Mouse (Mus musculus) left cerebral cortex, adult 2 months (tissue): ENCODE measurements around the gene Plekhh2. TPM values are rescaled to one million over a fixed set of nuclear protein-coding genes. Genes with fewer than 3 reads are reported as not detected.
A peak's percentile ranks its signal among the peaks of the same experiment; 100 is the strongest.

ENCODE experiments used
- DNase-seq, 2 experiments: peaks; one replicate each; pipeline ENCODE4 v3.0.0; 2021 to 2022; ENCODE audit warnings: low spot score in 2 of 2, mixed read lengths in 1 of 2; ENCODE audit errors: extremely low spot score in 1 of 2
- H3K27ac ChIP-seq: fragments of 200-600 bp; 2 replicates; pipeline ENCODE4 v1.8.1; 2022
- H3K4me3 ChIP-seq: fragments of 200-600 bp; 2 replicates; pipeline ENCODE4 v1.8.1; 2022
- CTCF ChIP-seq: fragments of 200-600 bp; IDR thresholded peaks from 2 replicates; pipeline ENCODE4 v1.8.1; 2022; ENCODE audit warnings: antibody characterized with exemption, mild to moderate bottlenecking, moderate library complexity
- intact Hi-C: fragments of 180-260 bp; cut with DNase I; formaldehyde crosslinking; loops from one replicate; pipeline ENCODE4 v1.15.1; 2025
- total RNA-seq, 2 experiments: library from RNA; stranded (reverse); gene quantifications; 2 replicates each; pipeline ENCODE4 v1.2.3; 2021

The Plekhh2 gene
- total RNA-seq, 2 experiments from 2014 or later, result 7.3 to 7.9 TPM

DNA sequence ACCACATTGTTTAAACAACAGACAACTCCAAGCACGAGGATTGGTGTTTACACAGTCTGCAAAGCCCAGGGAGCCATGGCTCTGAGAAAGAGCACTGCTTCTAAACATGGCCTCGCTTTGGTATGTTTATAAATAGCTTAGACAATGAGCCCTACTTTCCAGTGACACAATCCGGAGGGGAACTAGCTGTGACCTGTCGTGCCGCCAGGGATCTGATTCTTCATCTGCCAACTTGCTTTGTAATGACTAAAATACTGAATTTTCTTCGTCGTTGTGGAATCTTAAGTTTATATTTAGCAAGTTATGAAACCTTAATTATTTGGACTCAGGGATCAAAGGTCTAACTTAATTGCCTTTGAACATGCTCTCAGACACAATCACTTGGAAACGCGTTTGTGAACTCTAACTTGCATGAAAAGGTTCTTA lies 91.5 kb downstream of the Plekhh2 start:
- intact Hi-C loops, result no loop called here
- Histone ChIP-seq H3K27ac (no peak overlapping the region), H3K4me3 (no peak overlapping the region)
- TF ChIP-seq CTCF, result no peak
- DNase-seq, result no peak

DNA sequence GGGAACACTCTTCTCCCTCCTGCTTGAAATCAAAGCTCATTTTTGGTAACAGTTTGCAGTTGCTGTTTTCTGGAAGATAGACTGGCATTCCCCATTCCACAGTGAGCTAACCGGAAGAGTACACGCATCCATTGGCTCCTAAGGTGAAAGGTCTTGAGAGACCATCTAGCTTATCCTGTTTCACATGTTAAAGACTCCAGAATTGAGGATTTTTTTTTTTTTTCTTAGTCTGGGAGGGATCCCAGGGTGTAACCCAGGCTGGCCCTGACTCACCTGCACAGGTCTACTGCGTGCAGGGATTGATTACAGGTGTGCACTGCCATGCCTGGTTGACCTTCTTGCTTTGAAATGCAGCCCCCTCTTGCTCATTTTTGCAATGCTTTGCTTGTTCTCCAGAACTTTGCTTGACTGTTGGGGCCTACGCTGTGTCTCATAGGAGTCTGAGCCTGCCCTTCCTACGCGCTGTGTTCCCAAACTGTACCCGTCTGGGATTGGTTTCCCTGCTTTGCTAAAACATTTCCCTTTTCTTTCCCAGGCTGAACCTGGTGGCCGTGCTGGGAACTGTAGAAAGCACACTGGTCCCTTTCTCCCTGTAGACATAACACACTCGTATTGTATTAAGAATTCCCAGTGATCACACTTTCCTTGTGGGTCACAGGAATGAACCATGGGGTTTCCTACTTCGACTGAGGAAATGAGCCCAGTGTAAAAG lies 92.2 kb downstream of the Plekhh2 start:
- peak; percentile 13 for TF ChIP-seq CTCF
- no peak for DNase-seq
- intact Hi-C loops, result no loop called here
- Histone ChIP-seq H3K27ac (no peak overlapping the region), H3K4me3 (no peak overlapping the region)

DNA sequence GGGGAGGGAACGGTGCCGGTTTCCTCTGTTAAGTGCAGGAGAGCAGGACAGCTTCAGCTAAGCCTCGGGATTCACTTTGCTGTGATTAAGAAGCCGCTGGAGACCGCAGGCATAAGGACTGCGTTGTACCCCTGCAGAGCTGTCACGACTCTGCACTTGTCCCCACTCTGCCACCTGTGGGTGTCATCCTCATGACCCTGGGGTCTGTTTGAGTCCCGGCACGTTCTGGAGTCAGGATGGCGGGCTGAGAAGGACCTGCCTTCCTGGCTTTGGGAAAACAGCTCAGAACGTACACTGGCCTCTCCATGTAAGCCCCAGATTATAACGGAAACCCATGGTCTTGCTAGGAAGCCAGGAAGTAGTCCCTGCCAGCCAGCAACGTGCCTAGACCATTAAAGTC lies 95.3 kb downstream of the Plekhh2 start:
- no peak overlapping the region for H3K27ac ChIP-seq
- no peak for TF ChIP-seq CTCF
- intact Hi-C loops, result no loop called here
- DNase-seq, result no peak
- H3K4me3 ChIP-seq, result no peak overlapping the region

DNA sequence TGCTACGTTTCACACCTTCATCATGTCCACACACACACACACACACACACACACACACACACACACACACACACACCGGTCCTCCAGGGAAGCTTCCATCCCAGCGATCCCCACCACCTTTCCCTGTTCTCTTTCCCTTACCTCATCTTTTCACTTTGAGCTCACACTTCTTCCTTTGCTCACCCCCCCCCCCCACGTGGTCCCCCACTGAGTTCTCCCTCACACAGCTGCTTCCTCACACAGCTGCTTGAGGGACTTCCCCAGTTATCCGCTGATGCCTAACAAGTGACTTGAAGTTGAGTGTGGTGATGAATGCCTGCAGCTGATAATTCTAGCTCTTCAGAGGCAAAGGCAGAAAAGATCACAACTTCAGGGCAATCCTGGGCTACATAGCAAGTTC lies 95.9 kb downstream of the Plekhh2 start:
- no peak for DNase-seq
- no peak for TF ChIP-seq CTCF
- Histone ChIP-seq H3K4me3 (no peak overlapping the region), H3K27ac (no peak overlapping the region)
- intact Hi-C loops, result no loop called here

DNA sequence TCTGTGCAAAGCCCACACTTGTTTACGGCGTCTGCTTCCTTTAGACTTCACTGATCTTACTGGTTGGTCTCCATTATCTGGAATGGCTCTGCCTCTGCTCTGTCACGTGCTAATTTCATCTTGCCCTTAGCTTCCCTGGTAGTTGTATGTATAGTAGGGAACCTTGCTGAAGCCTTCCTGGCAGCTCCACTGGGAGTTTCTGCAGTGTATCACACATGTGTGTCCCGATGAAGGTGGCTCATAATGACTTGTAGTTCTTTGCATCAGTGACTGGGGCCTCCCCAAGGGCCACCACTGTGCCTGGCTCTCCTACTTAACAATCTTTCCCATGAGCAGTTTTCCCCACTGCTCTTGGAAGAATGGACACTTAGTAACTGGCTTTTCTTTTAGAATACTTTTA lies 96.9 kb downstream of the Plekhh2 start:
- TF ChIP-seq CTCF, result no peak
- H3K4me3 ChIP-seq, result no peak overlapping the region
- DNase-seq, result no peak
- no peak overlapping the region for H3K27ac ChIP-seq
- intact Hi-C loops, result no loop called here

DNA sequence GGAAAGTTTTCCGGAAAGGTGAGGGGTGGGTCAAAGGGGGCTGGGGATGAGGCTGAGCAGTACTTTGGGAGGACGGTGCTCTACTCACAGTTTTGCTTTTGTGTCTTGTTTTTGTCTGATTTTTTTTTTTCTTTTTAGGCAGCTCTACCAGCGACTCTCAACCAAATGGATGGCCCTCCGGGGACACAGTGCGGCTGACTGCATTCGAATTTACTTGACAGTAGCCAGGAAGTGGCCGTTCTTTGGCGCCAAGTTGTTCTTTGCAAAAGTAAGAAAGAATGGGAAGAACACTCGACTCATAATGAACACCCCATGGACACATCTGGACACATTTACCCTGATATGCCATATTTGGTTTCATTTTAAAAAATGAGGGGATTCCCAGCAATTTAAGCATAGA lies 99.8 kb downstream of the Plekhh2 start:
- Histone ChIP-seq H3K4me3 (no peak overlapping the region), H3K27ac (no peak overlapping the region)
- intact Hi-C loops, result no loop called here
- no peak for DNase-seq
- TF ChIP-seq CTCF, result no peak

DNA sequence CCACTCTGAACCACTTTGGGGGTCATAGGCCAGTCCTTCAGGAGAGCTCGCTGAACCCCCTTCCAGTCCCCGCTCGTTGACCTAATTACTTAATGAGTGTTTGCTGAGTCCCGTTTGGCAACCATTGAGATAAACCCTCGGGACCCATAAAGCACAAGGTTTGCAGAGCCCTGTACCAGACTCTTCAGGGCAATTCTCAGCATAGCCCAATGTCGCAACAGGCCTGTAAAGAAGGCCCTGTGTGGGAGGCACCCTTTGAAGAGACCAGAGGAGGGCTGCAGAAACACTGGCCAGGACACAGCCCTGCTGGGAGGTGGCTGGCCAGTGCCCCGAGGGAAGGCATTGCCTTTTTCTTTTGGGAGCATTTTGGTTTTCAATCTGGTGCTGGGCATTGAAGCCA lies 100.3 kb downstream of the Plekhh2 start:
- Histone ChIP-seq H3K4me3 (no peak overlapping the region), H3K27ac (no peak overlapping the region)
- intact Hi-C loops, result no loop called here
- no peak for DNase-seq
- TF ChIP-seq CTCF, result no peak

DNA sequence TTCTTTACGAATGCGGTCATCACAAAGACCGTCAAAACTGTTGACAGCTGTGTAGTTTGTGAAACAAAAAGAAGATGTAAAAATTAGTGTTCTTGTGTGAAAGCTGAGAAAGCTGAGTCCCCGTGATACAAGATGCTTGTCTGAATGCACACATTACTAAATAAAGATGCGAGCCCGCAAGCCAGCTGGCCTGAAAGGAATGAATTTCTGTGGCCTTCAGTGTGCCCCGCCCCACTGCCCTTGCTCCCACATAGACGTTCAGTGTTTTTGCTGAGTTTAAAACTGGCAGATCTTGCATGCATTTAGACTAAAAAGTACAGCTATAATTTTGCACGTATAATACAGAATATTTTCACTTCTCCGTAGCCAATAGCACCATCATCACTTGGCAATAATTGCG lies 104.1 kb downstream of the Plekhh2 start:
- H3K27ac ChIP-seq, result no peak overlapping the region
- no peak for TF ChIP-seq CTCF
- H3K4me3 ChIP-seq, result no peak overlapping the region
- intact Hi-C loops, result no loop called here
- no peak for DNase-seq

DNA sequence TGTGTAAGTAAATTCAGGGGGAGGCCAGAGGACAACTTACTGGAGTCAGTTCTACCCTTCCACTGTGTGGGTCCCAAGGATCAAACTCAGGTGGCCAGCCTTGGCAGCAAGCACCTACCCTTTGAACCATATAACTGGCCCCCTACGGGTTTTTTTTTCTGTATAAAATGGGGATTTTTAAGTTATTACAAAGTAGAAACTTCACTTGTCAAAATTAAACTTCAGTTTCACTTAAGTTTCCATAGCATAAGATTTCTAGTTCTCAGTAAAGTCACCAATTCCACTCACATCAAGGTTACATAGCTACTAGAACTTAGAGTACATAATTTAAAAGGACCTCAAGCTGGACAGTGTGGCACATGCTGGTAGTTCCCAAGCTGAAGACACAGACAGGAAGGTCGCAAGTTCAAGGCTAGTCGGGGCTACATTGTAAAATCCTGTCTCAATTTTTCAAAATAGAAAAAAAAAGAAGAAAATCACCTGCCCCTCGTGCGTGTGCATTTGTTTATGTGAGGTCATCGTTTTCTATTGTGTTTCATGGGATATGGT lies 104.9 kb downstream of the Plekhh2 start:
- Histone ChIP-seq H3K27ac (no peak overlapping the region), H3K4me3 (no peak overlapping the region)
- DNase-seq, result no peak
- TF ChIP-seq CTCF, result no peak
- intact Hi-C loops, result no loop called here

DNA sequence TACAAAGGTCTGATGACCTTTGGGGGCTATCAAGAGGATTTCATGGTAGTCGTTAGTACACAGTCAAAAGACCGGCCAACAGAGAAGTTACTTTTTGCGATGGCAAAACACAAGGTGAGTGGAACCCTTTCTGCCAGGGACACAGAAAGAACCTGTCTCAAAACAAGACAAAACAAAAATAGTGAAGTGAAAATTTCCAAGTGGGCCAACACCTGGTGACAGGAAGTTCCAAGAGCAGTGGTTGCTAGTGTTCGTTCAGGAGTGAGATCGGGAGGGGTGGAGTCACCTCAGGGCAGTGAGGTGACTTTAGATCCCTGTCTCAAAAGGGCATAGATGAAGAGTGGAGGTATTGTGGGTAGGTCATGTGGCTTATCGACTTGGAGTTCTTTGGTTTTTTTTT lies 106.3 kb downstream of the Plekhh2 start:
- intact Hi-C loops, result no loop called here
- Histone ChIP-seq H3K4me3 (no peak overlapping the region), H3K27ac (no peak overlapping the region)
- no peak for TF ChIP-seq CTCF
- no peak for DNase-seq

DNA sequence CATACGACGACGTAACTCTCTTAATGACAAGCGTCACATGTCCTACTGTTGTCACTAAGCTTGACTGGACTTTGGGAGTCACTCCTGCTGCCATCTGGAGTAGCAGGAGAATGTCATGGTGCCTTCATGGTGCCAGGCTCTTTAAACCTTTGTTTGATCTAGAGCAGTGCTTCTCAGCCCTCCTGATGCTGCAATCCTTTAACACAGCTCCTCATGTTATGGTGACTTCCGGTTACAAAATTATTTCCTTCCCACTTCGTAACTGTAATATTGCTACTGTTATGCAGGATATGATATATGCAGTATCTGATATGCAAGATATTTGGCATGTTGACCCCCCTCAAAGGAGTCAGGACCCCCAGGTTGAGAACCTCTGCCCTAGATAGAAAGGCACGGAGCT lies 107.4 kb downstream of the Plekhh2 start:
- intact Hi-C loops, result no loop called here
- no peak for DNase-seq
- TF ChIP-seq CTCF, result no peak
- no peak overlapping the region for H3K27ac ChIP-seq
- H3K4me3 ChIP-seq, result no peak overlapping the region

DNA sequence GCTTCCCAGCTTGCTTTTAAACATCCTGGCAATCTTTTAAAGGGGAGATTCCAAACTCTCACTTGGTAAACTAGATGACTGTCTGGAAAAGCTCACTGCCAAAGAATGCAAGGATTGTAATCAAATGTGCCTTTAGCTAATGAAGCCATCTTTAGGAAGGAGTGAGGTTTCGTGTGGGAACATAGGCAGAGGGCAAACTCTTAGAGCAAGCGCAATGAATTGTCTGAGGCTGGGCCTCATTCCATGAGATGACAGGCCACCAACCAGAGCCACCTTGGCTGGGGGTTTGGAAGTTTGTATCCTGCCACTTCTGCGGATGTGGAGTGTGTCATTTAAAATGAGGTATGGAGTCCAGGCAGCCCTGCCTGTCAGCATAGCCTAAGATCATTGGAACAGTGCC lies 108.4 kb downstream of the Plekhh2 start:
- no peak for TF ChIP-seq CTCF
- Histone ChIP-seq H3K4me3 (no peak overlapping the region), H3K27ac (no peak overlapping the region)
- DNase-seq, result no peak
- intact Hi-C loops, result no loop called here

DNA sequence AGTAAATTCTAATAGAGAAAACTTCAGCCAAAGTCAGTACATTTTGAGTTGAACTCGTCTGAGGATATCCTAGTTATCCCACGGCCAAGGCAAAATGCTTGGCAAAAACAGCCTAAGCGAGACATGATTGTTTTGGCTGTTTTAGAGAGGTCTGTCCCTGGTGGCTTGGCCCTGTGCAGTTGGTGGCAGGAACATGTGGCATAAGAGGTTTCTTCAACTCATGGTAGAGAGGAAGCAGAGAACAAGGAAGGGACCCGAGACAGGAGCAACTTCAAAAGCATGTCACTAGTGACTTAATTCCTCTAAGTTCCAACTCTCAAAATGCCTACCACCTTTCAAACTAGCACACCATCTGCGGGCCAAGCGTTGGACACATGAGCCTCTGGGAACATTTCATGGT lies 108.9 kb downstream of the Plekhh2 start:
- TF ChIP-seq CTCF, result no peak
- no peak for DNase-seq
- no peak overlapping the region for H3K4me3 ChIP-seq
- H3K27ac ChIP-seq, result no peak overlapping the region
- intact Hi-C loops, result no loop called here
